Mouse (Mus musculus): ENCODE results near the gene Slc35b2. TPM values are rescaled to one million over a fixed set of nuclear protein-coding genes. Genes with fewer than 3 reads are reported as not detected.

Slc35b2 gene
- total RNA-seq, 2 experiments from 2014 or later: 33.7 to 52.2 TPM

DNA sequence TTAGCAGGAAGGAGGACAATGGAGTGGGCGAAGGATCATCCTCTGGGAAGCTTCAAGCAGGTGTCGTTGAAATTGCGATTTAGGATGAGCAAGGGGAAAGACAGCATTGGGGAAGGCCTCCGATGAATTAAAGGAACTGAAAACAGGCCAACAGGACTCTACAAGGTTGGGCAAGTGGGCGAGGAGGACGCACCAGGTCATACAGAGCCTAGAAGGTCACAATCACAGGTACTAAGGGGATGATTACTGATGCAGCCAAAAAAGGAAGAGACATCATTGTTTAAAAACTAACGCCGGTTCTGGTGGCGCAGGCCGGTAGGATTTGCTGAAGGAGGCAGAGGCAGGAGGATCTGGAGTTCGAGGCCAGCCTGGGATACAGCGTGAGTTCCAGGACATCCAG lies 458 bp upstream of the Slc35b2 start:
- ATAC-seq (ENCODE audit: poor library complexity, severe bottlenecking): no peak

- ATAC-seq (ENCODE audit: poor library complexity, severe bottlenecking): no peak
Measured at GRCm38 (mm10) chr17:45564531-45565084, 934 bp downstream of the Slc35b2 start.

DNA sequence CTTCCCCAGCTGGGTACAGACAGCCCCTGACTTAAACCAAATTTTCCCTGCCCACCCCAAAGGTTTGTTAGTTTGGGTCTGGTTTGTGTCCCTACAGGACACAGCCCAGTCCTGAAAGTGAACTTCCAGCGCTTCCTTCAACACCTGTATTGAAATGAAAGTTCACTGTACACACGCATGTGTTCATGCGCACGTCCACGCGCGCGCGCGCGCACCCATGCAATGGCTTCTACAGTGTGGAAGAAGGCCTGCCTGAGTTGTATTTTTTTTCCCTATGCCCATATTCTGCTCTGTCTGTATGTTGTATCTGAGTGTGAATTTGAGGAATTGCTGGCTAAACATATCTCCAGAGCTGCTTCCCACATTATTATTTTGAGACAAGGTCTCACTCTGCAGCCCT lies 1.4 kb downstream of the Slc35b2 start:
- ATAC-seq (ENCODE audit: poor library complexity, severe bottlenecking): no peak

GRCm38 (mm10) chr17:45566031-45566359 lies 2.3 kb downstream of the Slc35b2 start:
- no peak for ATAC-seq (ENCODE audit: poor library complexity, severe bottlenecking)

DNA sequence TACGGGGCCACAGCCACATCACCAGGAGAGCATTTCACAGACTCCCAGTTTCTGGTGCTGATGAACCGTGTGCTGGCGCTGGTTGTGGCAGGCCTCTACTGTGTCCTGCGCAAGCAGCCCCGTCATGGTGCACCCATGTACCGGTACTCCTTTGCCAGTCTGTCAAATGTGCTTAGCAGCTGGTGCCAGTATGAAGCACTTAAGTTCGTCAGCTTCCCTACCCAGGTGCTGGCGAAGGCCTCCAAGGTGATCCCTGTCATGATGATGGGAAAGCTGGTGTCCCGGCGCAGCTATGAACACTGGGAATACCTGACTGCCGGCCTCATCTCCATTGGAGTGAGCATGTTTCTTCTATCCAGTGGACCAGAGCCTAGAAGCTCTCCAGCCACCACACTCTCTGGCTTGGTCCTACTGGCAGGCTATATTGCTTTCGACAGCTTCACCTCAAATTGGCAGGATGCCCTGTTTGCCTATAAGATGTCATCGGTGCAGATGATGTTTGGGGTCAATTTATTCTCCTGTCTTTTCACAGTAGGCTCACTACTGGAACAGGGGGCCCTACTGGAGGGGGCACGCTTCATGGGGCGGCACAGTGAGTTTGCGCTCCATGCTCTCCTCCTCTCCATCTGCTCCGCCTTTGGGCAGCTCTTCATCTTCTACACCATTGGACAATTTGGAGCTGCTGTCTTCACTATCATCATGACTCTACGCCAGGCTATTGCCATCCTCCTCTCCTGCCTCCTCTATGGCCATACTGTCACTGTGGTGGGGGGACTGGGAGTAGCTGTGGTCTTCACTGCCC lies 2.9 kb downstream of the Slc35b2 start:
- no peak for ATAC-seq (ENCODE audit: poor library complexity, severe bottlenecking)

DNA sequence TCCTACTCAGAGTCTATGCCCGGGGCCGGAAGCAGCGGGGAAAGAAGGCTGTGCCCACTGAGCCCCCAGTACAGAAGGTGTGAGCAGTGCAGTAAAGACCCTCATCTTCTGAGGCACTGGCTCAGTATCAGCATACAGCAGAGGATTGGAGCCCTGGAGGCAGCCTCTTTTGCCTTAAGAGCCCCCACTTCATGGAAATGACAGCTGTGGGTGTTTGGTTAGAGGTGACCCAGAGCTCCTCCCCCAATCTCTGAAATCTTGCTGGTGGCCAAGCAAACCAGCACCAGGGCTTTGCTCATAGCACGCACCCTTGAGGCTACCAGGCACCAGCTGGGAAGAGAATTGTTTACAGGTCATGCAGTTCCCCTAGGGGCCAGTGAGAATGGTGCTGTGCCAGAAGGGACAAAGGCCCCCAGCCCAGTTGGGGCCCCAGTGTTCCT lies 3.5 kb downstream of the Slc35b2 start:
- no peak for ATAC-seq (ENCODE audit: poor library complexity, severe bottlenecking)

GRCm38 (mm10) chr17:45568990-45569389 lies 5.3 kb downstream of the Slc35b2 start:
- no peak for ATAC-seq (ENCODE audit: poor library complexity, severe bottlenecking)

GRCm38 (mm10) chr17:45569999-45570398 lies 6.3 kb downstream of the Slc35b2 start:
- no peak for ATAC-seq (ENCODE audit: poor library complexity, severe bottlenecking)

DNA sequence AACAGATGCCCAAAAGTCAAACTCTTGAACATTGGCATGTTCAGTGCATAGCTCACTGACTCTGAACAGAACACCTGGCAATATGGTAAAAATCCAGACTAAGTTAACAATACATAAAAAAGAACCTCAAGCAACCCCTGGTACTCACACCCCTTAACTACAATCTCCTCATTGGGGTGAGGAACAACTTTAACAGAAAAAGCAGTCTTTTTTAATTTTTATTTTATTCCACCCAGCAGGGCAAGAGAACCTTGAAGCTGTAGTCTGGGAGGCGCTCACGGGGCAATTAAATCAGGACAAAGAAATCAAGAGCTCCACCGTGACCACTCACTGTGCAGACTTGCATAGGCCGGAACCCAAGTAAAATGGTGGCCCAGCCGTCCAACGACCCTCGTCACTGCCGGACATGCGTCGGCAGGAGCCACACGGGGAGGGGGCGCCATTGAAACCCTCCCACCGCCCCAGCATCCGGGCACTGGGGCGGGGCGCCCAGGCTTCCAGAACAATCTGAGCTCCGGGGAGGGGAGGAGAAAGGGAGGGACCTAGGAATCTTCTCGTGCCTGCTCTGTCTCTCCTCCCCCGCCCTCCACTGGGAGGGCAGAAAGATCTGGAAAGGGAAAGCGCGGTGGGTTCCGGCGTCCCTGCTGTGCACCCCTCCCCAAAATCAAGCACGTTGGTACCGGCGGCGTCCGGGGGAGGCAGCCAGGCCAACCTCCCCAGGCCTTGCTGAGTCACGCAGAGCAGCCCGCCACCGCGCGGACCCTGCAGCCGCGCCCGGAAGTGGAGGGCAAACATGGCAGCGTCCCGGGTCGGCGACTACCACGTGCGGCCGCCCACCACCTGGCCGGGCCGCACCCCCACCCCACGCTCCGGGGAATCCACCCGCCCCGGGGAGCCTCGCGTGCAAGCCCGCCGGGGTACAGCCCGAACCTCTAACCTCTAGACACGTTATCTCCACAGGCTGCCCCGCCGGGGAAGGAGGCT lies 8.7 kb downstream of the Slc35b2 start:
- peak; percentile 47 for ATAC-seq (ENCODE audit: poor library complexity, severe bottlenecking)

DNA sequence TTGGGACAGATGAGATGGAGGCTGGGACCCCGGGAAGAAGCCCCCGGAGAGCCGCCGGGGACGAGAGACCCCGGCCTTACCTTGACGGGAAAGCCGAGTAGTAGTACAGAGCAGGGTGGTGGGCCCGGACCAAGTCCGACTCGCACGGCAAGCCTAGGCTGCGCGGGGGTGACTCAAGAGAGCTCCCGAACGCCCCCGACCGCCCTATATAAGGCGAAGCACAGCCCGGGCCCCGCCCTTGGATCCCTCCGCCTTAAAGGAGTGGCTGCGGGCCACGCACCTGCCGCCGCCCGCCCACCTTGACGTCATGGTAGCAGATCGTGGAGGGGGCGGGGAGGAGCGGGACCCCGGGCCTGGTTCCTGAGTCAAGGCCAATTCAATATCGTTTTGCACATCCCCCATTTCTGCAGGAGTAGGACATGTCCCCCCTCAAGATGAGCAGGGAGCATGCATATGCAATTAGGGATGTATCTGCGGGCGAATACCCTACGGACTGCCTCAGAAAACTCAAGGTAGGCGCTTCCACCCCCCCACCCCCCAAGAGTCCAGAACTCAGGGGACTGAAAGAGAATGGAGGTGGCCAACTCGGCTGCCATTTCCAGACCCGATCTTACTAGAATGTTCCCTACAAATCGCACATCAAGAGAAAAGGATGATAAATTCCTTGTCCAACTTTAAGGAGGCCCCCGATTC lies 9.6 kb downstream of the Slc35b2 start, which contains the start of gene Hsp90ab1:
Hsp90ab1 (minus strand) TSS at position 185 of the 693 bp plus-strand sequence.
- ATAC-seq (ENCODE audit: poor library complexity, severe bottlenecking): peak; percentile 80

DNA sequence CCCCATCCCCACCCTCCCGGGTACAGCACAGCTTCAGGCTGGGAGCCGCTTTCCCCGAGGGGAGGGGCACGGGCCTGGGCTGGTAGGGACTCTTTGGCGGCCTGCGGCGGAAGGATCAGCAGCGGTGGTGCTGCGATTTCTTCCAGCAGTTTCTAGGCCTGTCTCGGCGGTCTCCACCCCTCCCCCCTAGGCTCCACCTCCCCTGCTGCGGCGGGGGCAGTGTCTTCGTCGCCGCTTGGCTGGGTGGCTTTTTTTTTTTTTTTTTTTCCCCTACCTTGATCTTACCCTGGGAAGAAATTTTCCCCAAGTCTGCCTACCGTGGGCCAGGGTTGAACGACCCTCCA lies 10.1 kb downstream of the Slc35b2 start:
- ATAC-seq (ENCODE audit: poor library complexity, severe bottlenecking): peak; percentile 66

DNA sequence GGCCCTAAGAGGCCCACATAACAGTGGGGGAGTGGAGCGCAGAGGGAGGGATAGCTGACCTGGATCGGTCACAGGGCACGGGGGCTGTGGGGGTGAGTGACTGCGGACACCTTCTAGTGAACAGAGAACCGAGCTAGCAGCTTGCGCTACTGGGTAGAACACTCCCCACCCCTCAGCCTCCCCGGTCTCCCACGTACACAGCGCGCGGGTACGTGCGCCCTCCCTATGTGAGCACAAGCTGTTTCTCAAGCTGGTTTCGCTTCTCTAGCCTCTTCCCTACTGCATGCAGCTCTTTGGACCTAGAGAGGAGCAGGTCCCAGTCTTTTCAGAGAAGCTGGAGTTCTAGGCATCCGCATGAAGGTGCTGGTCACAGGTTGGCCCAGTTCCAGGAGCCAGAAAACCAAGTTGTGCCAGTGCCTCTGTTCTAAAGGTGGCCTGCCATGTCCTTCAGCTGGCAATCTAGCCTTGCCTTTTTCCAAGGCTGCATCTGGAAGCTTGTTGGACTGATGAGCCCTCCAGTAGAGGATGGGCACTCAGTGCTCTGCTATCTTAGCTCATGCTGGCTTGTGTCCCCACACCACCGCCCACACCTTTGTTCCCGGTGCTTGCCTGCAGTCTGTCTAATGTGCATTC lies 10.6 kb downstream of the Slc35b2 start:
- ATAC-seq (ENCODE audit: poor library complexity, severe bottlenecking): peak; percentile 47

GRCm38 (mm10) chr17:45575123-45575897 lies 11.6 kb downstream of the Slc35b2 start:
- no peak for ATAC-seq (ENCODE audit: poor library complexity, severe bottlenecking)

DNA sequence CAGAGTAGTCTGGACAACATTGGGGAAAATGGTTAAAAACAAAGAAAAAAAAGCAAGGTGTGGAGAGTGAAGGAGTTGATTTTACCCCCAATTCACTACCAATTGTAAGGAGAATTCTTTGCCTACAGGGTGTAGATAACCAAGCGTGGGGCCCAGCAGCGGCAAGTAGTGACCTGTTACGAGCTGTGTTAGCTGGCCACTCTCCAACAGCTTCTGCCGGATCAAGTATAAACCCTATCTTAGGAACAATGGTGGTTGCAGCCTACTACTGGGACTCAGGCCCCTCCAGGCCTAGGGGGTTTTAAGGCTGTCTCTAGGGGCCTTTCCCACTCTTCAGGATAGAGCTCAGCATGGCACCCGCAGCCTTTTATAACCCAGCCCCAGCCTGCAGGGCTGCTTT lies 14.6 kb downstream of the Slc35b2 start:
- no peak for ATAC-seq (ENCODE audit: poor library complexity, severe bottlenecking)

GRCm38 (mm10) chr17:45578843-45579242 lies 15.2 kb downstream of the Slc35b2 start:
- ATAC-seq (ENCODE audit: poor library complexity, severe bottlenecking): no peak

- no peak for ATAC-seq (ENCODE audit: poor library complexity, severe bottlenecking)
Measured at GRCm38 (mm10) chr17:45579554-45579953, 15.9 kb downstream of the Slc35b2 start.

GRCm38 (mm10) chr17:45580958-45581477 lies 17.3 kb downstream of the Slc35b2 start:
- ATAC-seq (ENCODE audit: poor library complexity, severe bottlenecking): no peak

DNA sequence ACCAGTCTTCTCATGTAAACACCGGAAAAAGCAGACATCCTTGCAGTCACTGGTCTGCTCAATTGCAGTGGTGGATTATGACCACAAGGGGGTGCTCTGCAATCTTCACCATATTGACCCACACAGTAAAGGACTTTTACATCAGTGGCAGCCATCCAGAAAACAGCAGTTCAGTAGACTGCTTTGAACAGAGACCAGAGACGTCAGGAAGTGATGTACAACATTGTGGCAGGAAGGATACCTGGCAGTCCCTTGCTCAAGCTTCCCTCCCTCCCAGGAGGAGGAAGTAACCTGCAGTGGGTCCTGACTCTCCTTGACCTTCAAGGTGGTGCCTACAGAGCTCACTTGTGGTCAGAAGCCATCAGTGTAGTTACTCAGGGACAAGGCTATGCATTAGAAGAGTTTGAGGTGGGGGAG lies 17.9 kb downstream of the Slc35b2 start:
- ATAC-seq (ENCODE audit: poor library complexity, severe bottlenecking): peak; percentile 60

DNA sequence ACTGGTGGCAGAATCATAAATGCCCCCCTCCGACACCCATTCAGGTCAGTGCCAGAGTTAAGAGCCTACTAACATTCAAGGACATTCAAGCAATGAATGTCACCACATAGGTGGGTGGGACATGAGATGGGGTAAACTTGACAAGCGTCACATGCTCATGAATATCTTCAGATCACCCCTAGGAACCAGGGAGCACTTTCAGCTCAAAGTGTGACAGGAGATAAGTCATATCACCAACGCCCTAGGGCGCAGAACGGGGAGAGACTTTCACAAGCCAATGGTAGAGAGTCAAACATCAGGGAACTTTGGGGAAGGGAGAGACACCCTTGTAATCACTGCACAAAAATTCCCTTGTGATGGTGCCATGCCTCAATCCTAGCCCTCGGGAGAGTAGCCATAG lies 18.5 kb downstream of the Slc35b2 start:
- no peak for ATAC-seq (ENCODE audit: poor library complexity, severe bottlenecking)

Data from megakaryocyte, adult 5-6 weeks (primary cell).